Mouse (Mus musculus): ENCODE data around the gene Hcn2. TPM values are rescaled to one million over a fixed set of nuclear protein-coding genes. Genes with fewer than 3 reads are reported as not detected.

The Hcn2 gene
- polyA plus RNA-seq, 1 experiment from 2014 or later = 0.21 TPM

- 1% methylated on average over 29 of the region's 39 CpGs for WGBS
- DNase-seq (ENCODE audit: low spot score) = peak; percentile 54
- H3K4me1 ChIP-seq (ENCODE audit: control insufficient read depth, insufficient read depth, low read length) = peaks cover 3% of the 10 kb centered on the region; the same call in 1 of the 2 replicates
These were observed 60.7 kb downstream of the Hcn2 start, which contains the start of gene Fstl3 for GRCm38 (mm10) chr10:79777103-79777531. Gene Fstl3 (plus strand): TSS chr10:79777272.

GRCm38 (mm10) chr10:79778006-79778405 is 61.6 kb downstream of the Hcn2 start:
- Histone ChIP-seq H3K9ac (replicated peaks; ENCODE audit: low read length) (no peak overlapping the region), H3K4me3 (ENCODE audit: low read depth, low read length) (no peak overlapping the region), H3K4me1 (ENCODE audit: control insufficient read depth, insufficient read depth, low read length) (peaks cover 3% of the 10 kb centered on the region; the same call in 1 of the 2 replicates), H3K27me3 (ENCODE audit: control insufficient read depth, insufficient read depth, low read length) (peaks cover 14% of the 10 kb centered on the region; the same call in 1 of the 2 replicates), H3K4me2 (ENCODE audit: low read depth, low read length) (no peak overlapping the region), H3K36me3 (replicated peaks; ENCODE audit: control insufficient read depth, insufficient read depth, low read depth, low read length) (no peaks in the 10 kb centered on the region), H3K27ac (replicated peaks; ENCODE audit: low read depth, low read length) (no peak overlapping the region), H3K9me3 (replicated peaks; ENCODE audit: control insufficient read depth, low read length) (no peaks in the 10 kb centered on the region)
- no peak for DNase-seq (ENCODE audit: low spot score)
- no peak for ATAC-seq (replicated peaks; ENCODE audit: insufficient number of reproducible peaks, low FRiP score, low TSS enrichment, low read depth)
- WGBS = 23% methylated on average over 15 of the region's 15 CpGs

More at GRCm38 (mm10) chr10:79777103-79777531, 60.7 kb downstream of the Hcn2 start, which contains the start of gene Fstl3:
- H3K27ac ChIP-seq (replicated peaks; ENCODE audit: low read depth, low read length) = no peak within 1 kb of the TSS
- no peak for ATAC-seq (replicated peaks; ENCODE audit: insufficient number of reproducible peaks, low FRiP score, low TSS enrichment, low read depth)
- no peaks in the 10 kb centered on the region for H3K9me3 ChIP-seq (replicated peaks; ENCODE audit: control insufficient read depth, low read length)
- H3K36me3 ChIP-seq (replicated peaks; ENCODE audit: control insufficient read depth, insufficient read depth, low read depth, low read length) = no peaks in the 10 kb centered on the region
- peaks cover 13% of the 10 kb centered on the region; the same call in 1 of the 2 replicates for H3K27me3 ChIP-seq (ENCODE audit: control insufficient read depth, insufficient read depth, low read length)
- peak within 1 kb of the TSS; percentile 41 for H3K9ac ChIP-seq (replicated peaks; ENCODE audit: low read length)
- H3K4me3 ChIP-seq (ENCODE audit: low read depth, low read length) = peak within 1 kb of the TSS; percentile 30
- H3K4me2 ChIP-seq (ENCODE audit: low read depth, low read length) = peak within 1 kb of the TSS; percentile 50

GRCm38 (mm10) chr10:79779193-79779592 is 62.8 kb downstream of the Hcn2 start:
- Histone ChIP-seq H3K9me3 (replicated peaks; ENCODE audit: control insufficient read depth, low read length) (no peaks in the 10 kb centered on the region), H3K4me1 (ENCODE audit: control insufficient read depth, insufficient read depth, low read length) (peaks cover 3% of the 10 kb centered on the region; the same call in 1 of the 2 replicates), H3K4me2 (ENCODE audit: low read depth, low read length) (no peak overlapping the region), H3K9ac (replicated peaks; ENCODE audit: low read length) (no peak overlapping the region), H3K27me3 (ENCODE audit: control insufficient read depth, insufficient read depth, low read length) (peaks cover 14% of the 10 kb centered on the region; the same call in 1 of the 2 replicates), H3K36me3 (replicated peaks; ENCODE audit: control insufficient read depth, insufficient read depth, low read depth, low read length) (no peaks in the 10 kb centered on the region), H3K4me3 (ENCODE audit: low read depth, low read length) (no peak overlapping the region), H3K27ac (replicated peaks; ENCODE audit: low read depth, low read length) (no peak overlapping the region)
- 23% methylated on average over 2 of the region's 2 CpGs for WGBS
- DNase-seq (ENCODE audit: low spot score) (no peak), ATAC-seq (replicated peaks; ENCODE audit: insufficient number of reproducible peaks, low FRiP score, low TSS enrichment, low read depth) (no peak)

GRCm38 (mm10) chr10:79779784-79780663 is 63.6 kb downstream of the Hcn2 start:
- Histone ChIP-seq H3K36me3 (replicated peaks; ENCODE audit: control insufficient read depth, insufficient read depth, low read depth, low read length) (no peaks in the 10 kb centered on the region), H3K9me3 (replicated peaks; ENCODE audit: control insufficient read depth, low read length) (no peaks in the 10 kb centered on the region), H3K4me2 (ENCODE audit: low read depth, low read length) (peak overlapping the region; percentile 71), H3K4me3 (ENCODE audit: low read depth, low read length) (peak overlapping the region; percentile 33), H3K27ac (replicated peaks; ENCODE audit: low read depth, low read length) (no peak overlapping the region), H3K4me1 (ENCODE audit: control insufficient read depth, insufficient read depth, low read length) (peaks cover 3% of the 10 kb centered on the region; the same call in 1 of the 2 replicates), H3K9ac (replicated peaks; ENCODE audit: low read length) (no peak overlapping the region), H3K27me3 (ENCODE audit: control insufficient read depth, insufficient read depth, low read length) (peaks cover 14% of the 10 kb centered on the region; the same call in 1 of the 2 replicates)
- ATAC-seq (replicated peaks; ENCODE audit: insufficient number of reproducible peaks, low FRiP score, low TSS enrichment, low read depth) (peak; percentile 86), DNase-seq (ENCODE audit: low spot score) (peak; percentile 93)
- WGBS = 1% methylated on average over 54 of the region's 55 CpGs

GRCm38 (mm10) chr10:79780664-79781015 is 64.2 kb downstream of the Hcn2 start:
- H3K4me1 ChIP-seq (ENCODE audit: control insufficient read depth, insufficient read depth, low read length) = peaks cover 3% of the 10 kb centered on the region; the same call in 1 of the 2 replicates
- H3K4me3 ChIP-seq (ENCODE audit: low read depth, low read length) = peak overlapping the region; percentile 33
- no peaks in the 10 kb centered on the region for H3K36me3 ChIP-seq (replicated peaks; ENCODE audit: control insufficient read depth, insufficient read depth, low read depth, low read length)
- H3K27me3 ChIP-seq (ENCODE audit: control insufficient read depth, insufficient read depth, low read length) = peaks cover 14% of the 10 kb centered on the region; the same call in 1 of the 2 replicates
- H3K9me3 ChIP-seq (replicated peaks; ENCODE audit: control insufficient read depth, low read length) = no peaks in the 10 kb centered on the region
- DNase-seq (ENCODE audit: low spot score) (peak; percentile 64), ATAC-seq (replicated peaks; ENCODE audit: insufficient number of reproducible peaks, low FRiP score, low TSS enrichment, low read depth) (no peak; the same call in none of the 2 replicates)
- H3K4me2 ChIP-seq (ENCODE audit: low read depth, low read length) = peak overlapping the region; percentile 71
- 0% methylated on average over 13 of the region's 13 CpGs for WGBS
- H3K9ac ChIP-seq (replicated peaks; ENCODE audit: low read length) = no peak overlapping the region
- no peak overlapping the region for H3K27ac ChIP-seq (replicated peaks; ENCODE audit: low read depth, low read length)

- Histone ChIP-seq H3K27ac (replicated peaks; ENCODE audit: low read depth, low read length) (no peak overlapping the region), H3K9ac (replicated peaks; ENCODE audit: low read length) (no peak overlapping the region), H3K4me3 (ENCODE audit: low read depth, low read length) (no peak overlapping the region), H3K4me2 (ENCODE audit: low read depth, low read length) (peak overlapping the region; percentile 19; the same call in 1 of the 2 replicates), H3K36me3 (replicated peaks; ENCODE audit: control insufficient read depth, insufficient read depth, low read depth, low read length) (no peaks in the 10 kb centered on the region), H3K27me3 (ENCODE audit: control insufficient read depth, insufficient read depth, low read length) (peaks cover 14% of the 10 kb centered on the region; the same call in 1 of the 2 replicates), H3K4me1 (ENCODE audit: control insufficient read depth, insufficient read depth, low read length) (peaks cover 3% of the 10 kb centered on the region; the same call in 1 of the 2 replicates), H3K9me3 (replicated peaks; ENCODE audit: control insufficient read depth, low read length) (no peaks in the 10 kb centered on the region)
- ATAC-seq (replicated peaks; ENCODE audit: insufficient number of reproducible peaks, low FRiP score, low TSS enrichment, low read depth) (no peak), DNase-seq (ENCODE audit: low spot score) (no peak)
- WGBS = 33% methylated on average over 21 of the region's 21 CpGs
These were observed 64.7 kb downstream of the Hcn2 start for GRCm38 (mm10) chr10:79781139-79781538.

GRCm38 (mm10) chr10:79781956-79782355 is 65.5 kb downstream of the Hcn2 start:
- no peak overlapping the region for H3K27ac ChIP-seq (replicated peaks; ENCODE audit: low read depth, low read length)
- H3K4me2 ChIP-seq (ENCODE audit: low read depth, low read length) = no peak overlapping the region
- no peaks in the 10 kb centered on the region for H3K9me3 ChIP-seq (replicated peaks; ENCODE audit: control insufficient read depth, low read length)
- no peak for ATAC-seq (replicated peaks; ENCODE audit: insufficient number of reproducible peaks, low FRiP score, low TSS enrichment, low read depth)
- no peak overlapping the region for H3K4me3 ChIP-seq (ENCODE audit: low read depth, low read length)
- WGBS = 54% methylated on average over 5 of the region's 5 CpGs
- H3K4me1 ChIP-seq (ENCODE audit: control insufficient read depth, insufficient read depth, low read length) = peaks cover 3% of the 10 kb centered on the region; the same call in 1 of the 2 replicates
- no peak overlapping the region for H3K9ac ChIP-seq (replicated peaks; ENCODE audit: low read length)
- H3K27me3 ChIP-seq (ENCODE audit: control insufficient read depth, insufficient read depth, low read length) = peaks cover 14% of the 10 kb centered on the region; the same call in 1 of the 2 replicates
- H3K36me3 ChIP-seq (replicated peaks; ENCODE audit: control insufficient read depth, insufficient read depth, low read depth, low read length) = no peaks in the 10 kb centered on the region
- DNase-seq (ENCODE audit: low spot score) = no peak

GRCm38 (mm10) chr10:79783050-79783449 is 66.6 kb downstream of the Hcn2 start:
- Histone ChIP-seq H3K9ac (replicated peaks; ENCODE audit: low read length) (no peak overlapping the region), H3K36me3 (replicated peaks; ENCODE audit: control insufficient read depth, insufficient read depth, low read depth, low read length) (no peaks in the 10 kb centered on the region), H3K4me1 (ENCODE audit: control insufficient read depth, insufficient read depth, low read length) (no peaks in the 10 kb centered on the region), H3K27ac (replicated peaks; ENCODE audit: low read depth, low read length) (no peak overlapping the region), H3K9me3 (replicated peaks; ENCODE audit: control insufficient read depth, low read length) (no peaks in the 10 kb centered on the region), H3K27me3 (ENCODE audit: control insufficient read depth, insufficient read depth, low read length) (peaks cover 9% of the 10 kb centered on the region; the same call in 1 of the 2 replicates), H3K4me3 (ENCODE audit: low read depth, low read length) (no peak overlapping the region), H3K4me2 (ENCODE audit: low read depth, low read length) (no peak overlapping the region)
- ATAC-seq (replicated peaks; ENCODE audit: insufficient number of reproducible peaks, low FRiP score, low TSS enrichment, low read depth) (no peak), DNase-seq (ENCODE audit: low spot score) (peak; percentile 35)
- WGBS = 62% methylated on average over 7 of the region's 7 CpGs
